Mouse (Mus musculus): Measurements from ENCODE around the gene F2rl3. TPM values are rescaled to one million over a fixed set of nuclear protein-coding genes. Genes with fewer than 3 reads are reported as not detected.
A peak's percentile ranks its signal among the peaks of the same experiment; 100 is the strongest.

Gene F2rl3
- polyA plus RNA-seq (2014; fragmentation: Nextera tagmentation; extraction: Ambion mirVana): 0.63 and 0.74 TPM in 2 replicates

DNA sequence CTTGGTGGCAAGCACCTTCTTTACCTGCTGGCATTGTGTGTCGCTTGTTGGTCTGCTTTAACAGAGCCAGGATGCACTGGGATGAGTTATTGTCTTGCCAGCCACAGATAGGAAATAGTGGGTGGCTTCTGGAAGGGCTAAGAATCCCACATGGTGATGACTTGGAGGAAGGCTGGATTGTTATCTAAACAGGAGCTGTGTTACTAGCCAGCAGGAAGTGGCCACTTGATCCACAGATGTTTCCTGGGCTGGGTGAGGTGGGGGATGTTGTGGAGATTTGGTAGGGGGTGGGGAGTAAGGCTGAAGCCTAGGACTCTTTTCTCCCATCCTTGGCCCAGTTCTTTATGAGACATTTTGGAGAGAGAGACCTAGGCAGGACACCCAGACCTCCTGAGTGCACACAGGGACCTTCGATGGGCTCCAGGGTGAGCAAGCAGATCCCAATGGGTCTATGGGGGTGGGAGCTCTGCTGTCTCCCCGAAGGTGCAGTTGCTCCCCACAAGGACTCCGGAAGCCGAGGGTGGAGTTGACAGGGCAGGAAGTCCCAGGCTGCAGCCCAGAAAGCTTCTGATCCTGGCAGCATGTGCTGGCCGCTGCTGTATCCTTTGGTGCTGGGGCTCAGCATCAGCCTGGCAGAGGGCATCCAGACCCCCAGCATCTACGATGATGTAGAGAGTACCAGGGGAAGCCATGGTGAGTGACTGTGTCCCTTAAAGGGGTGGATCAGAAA lies at the start of gene F2rl3:
F2rl3 (plus strand) TSS at position 559 of the 730 bp plus-strand sequence.
- ATAC-seq (ENCODE audit: low FRiP score, low TSS enrichment): no peak
- Histone ChIP-seq H3K27ac (replicated peaks; ENCODE audit: low read depth, low read length) (no peak within 1 kb of the TSS), H3K9ac (replicated peaks; ENCODE audit: low read length) (no peak within 1 kb of the TSS), H3K36me3 (ENCODE audit: control insufficient read depth, insufficient read depth, low read length) (peaks cover 23% of the 10 kb centered on the region), H3K4me1 (ENCODE audit: control insufficient read depth, insufficient read depth, low read length) (no peaks in the 10 kb centered on the region), H3K9me3 (ENCODE audit: control insufficient read depth, low read length) (no peaks in the 10 kb centered on the region), H3K4me2 (ENCODE audit: low read length) (no peak within 1 kb of the TSS), H3K4me3 (replicated peaks; ENCODE audit: low read depth, low read length) (no peak within 1 kb of the TSS), H3K27me3 (ENCODE audit: control insufficient read depth, insufficient read depth, low read length) (no peaks in the 10 kb centered on the region)
- no peak for DNase-seq
- 88% methylated on average over 7 of the region's 7 CpGs for WGBS

DNA sequence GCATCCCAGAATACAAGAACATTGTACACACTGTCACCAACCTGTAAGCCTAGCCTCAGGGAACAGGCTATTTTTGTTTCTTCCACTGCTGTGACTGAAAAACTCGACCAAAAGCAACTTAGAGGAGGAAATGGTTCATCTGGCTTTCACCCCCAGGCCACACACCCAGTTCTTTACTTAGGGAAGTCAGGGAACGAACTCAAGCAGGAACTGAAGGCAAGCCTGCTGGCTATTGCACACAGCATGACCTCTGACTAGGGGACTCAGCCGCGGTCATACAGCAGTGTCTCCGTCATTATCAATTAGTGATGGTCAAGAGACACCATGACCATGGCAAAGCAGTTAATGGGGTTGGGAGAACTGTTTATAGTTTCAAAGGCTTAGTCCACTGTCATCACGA lies 49.1 kb upstream of the F2rl3 start:
- H3K27ac ChIP-seq (replicated peaks; ENCODE audit: low read depth, low read length): no peak overlapping the region
- no peak for DNase-seq
- H3K4me1 ChIP-seq (ENCODE audit: control insufficient read depth, insufficient read depth, low read length): no peaks in the 10 kb centered on the region
- H3K9me3 ChIP-seq (ENCODE audit: control insufficient read depth, low read length): no peaks in the 10 kb centered on the region
- H3K36me3 ChIP-seq (ENCODE audit: control insufficient read depth, insufficient read depth, low read length): no peaks in the 10 kb centered on the region
- no peak overlapping the region for H3K9ac ChIP-seq (replicated peaks; ENCODE audit: low read length)
- 21% methylated on average over 6 of the region's 6 CpGs for WGBS
- ATAC-seq (ENCODE audit: low FRiP score, low TSS enrichment): no peak
- H3K4me3 ChIP-seq (replicated peaks; ENCODE audit: low read depth, low read length): no peak overlapping the region
- no peaks in the 10 kb centered on the region for H3K27me3 ChIP-seq (ENCODE audit: control insufficient read depth, insufficient read depth, low read length)
- H3K4me2 ChIP-seq (ENCODE audit: low read length): no peak overlapping the region

DNA sequence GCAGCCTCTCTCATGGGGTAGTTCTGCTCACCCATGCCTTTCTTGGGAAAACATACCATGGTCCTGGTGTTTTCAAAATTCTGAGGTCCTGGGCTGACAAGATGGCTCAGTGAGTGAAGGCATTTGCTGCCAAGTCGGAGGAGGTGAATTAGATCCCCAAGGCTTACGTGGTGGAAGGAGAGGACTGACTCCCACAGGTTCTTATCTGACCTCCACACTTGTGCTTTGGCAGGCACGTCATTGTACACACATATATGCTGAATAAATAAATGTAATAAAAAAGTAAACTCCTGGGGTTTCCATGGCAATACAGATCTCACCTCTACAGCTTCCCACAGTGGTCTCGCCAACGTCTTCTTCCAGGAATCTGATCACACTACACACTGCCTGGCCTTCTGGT lies 45.1 kb upstream of the F2rl3 start:
- no peak for DNase-seq
- Histone ChIP-seq H3K4me1 (ENCODE audit: control insufficient read depth, insufficient read depth, low read length) (no peaks in the 10 kb centered on the region), H3K9ac (replicated peaks; ENCODE audit: low read length) (no peak overlapping the region), H3K9me3 (ENCODE audit: control insufficient read depth, low read length) (no peaks in the 10 kb centered on the region), H3K27ac (replicated peaks; ENCODE audit: low read depth, low read length) (no peak overlapping the region), H3K4me3 (replicated peaks; ENCODE audit: low read depth, low read length) (no peak overlapping the region), H3K36me3 (ENCODE audit: control insufficient read depth, insufficient read depth, low read length) (no peaks in the 10 kb centered on the region), H3K4me2 (ENCODE audit: low read length) (no peak overlapping the region), H3K27me3 (ENCODE audit: control insufficient read depth, insufficient read depth, low read length) (no peaks in the 10 kb centered on the region)
- 84% methylated on average over 5 of the region's 5 CpGs for WGBS
- ATAC-seq (ENCODE audit: low FRiP score, low TSS enrichment): no peak

DNA sequence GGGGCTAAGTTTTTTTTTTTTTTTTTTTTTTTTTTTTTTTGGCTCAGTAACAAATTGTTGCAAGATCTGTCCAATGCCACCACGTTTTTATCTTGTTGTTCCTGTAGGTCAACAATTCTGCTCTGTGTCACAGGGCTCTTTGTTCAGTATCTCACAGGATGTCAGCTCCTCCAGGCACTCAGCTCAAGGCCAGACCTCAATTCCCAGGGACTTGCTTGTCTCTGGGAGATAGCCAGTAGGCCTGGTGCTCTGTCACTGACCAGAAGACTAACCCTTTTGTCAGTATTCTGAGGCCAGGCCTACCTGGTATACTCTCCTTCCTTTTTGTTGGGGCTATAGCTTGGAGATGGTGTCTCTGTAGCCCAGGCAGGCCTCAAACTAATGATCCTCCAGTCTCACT lies 41.1 kb upstream of the F2rl3 start:
- H3K9ac ChIP-seq (replicated peaks; ENCODE audit: low read length): no peak overlapping the region
- H3K36me3 ChIP-seq (ENCODE audit: control insufficient read depth, insufficient read depth, low read length): peaks cover 10% of the 10 kb centered on the region
- no peak overlapping the region for H3K27ac ChIP-seq (replicated peaks; ENCODE audit: low read depth, low read length)
- WGBS: 19% methylated on average over 1 of the region's 1 CpGs
- no peak for DNase-seq
- no peak overlapping the region for H3K4me3 ChIP-seq (replicated peaks; ENCODE audit: low read depth, low read length)
- no peak overlapping the region for H3K4me2 ChIP-seq (ENCODE audit: low read length)
- H3K9me3 ChIP-seq (ENCODE audit: control insufficient read depth, low read length): no peaks in the 10 kb centered on the region
- no peaks in the 10 kb centered on the region for H3K27me3 ChIP-seq (ENCODE audit: control insufficient read depth, insufficient read depth, low read length)
- no peak for ATAC-seq (ENCODE audit: low FRiP score, low TSS enrichment)
- peaks cover 9% of the 10 kb centered on the region; the same call in 1 of the 2 replicates for H3K4me1 ChIP-seq (ENCODE audit: control insufficient read depth, insufficient read depth, low read length)

DNA sequence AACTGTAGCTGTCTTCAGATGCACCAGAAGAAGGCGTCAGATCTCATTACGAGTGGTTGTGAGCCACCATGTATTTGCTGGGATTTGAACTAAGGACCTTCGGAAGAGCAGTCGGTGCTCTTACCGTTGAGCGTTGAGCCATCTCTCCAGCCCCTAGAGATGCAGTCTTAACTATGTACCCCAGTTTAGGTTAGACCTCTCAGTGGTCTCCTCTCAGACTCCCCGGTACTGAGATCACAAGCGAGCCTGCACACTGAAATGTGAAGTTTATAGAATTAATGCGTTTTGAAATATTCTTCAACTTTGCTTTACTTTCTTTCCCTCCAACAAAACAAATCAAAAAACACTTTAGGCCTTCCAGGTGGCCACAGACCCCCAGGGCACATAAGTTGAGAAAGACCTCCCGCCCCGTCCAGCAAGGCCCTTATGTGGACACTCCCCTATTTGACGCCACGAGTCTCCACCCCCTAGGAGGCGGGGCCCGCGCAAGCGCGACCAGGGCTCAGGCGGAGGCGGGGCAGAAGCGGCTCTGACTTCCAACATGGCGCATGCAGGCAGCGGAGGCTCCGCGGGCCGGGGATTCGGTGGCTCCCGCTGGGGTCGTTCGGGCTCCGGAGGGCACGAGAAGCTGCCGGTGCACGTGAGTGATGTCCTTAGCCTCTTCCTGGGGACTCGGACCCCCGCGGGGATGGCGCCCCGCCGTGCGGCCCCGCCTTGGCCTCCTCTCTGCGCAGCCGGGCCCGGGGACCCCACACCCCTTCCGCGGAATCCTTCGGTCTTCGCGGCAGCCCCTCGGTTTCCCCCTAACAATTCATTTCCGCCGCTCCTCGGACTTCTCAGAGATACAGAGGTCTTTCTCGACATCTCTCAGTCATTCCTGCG lies 38.7 kb upstream of the F2rl3 start, which contains the start of gene Sin3b:
Sin3b (plus strand) TSS at position 517 of the 882 bp plus-strand sequence.
- Histone ChIP-seq H3K27ac (replicated peaks; ENCODE audit: low read depth, low read length) (peak within 1 kb of the TSS; percentile 55; the same call in 1 of the 2 replicates), H3K4me1 (ENCODE audit: control insufficient read depth, insufficient read depth, low read length) (peaks cover 9% of the 10 kb centered on the region; the same call in 1 of the 2 replicates), H3K9ac (replicated peaks; ENCODE audit: low read length) (peak within 1 kb of the TSS; percentile 94), H3K27me3 (ENCODE audit: control insufficient read depth, insufficient read depth, low read length) (no peaks in the 10 kb centered on the region), H3K9me3 (ENCODE audit: control insufficient read depth, low read length) (no peaks in the 10 kb centered on the region), H3K4me2 (ENCODE audit: low read length) (peak within 1 kb of the TSS; percentile 84), H3K4me3 (replicated peaks; ENCODE audit: low read depth, low read length) (peak within 1 kb of the TSS; percentile 95), H3K36me3 (ENCODE audit: control insufficient read depth, insufficient read depth, low read length) (peaks cover 35% of the 10 kb centered on the region)
- 14% methylated on average over 56 of the region's 56 CpGs for WGBS
- DNase-seq (peak; percentile 94), ATAC-seq (ENCODE audit: low FRiP score, low TSS enrichment) (peak; percentile 99)

DNA sequence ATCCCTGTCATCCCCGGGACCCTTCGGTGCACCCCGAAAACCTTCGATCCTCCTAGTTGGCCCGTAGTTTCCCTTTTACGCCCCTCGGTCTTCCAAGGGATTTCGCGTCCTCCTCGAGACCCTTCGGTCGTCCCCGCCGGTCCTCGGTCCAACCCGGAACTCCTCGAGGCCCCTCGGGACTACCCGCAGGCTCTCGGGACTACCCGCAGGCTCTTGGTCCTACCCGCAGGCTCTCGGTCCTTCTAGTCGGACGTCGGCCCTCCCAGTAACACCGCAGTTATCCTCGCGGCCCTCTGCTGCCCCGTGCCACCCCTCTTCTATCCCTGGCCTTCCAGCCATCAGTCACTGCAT lies 38.1 kb upstream of the F2rl3 start:
- under 1% methylated on average over 30 of the region's 30 CpGs for WGBS
- no peaks in the 10 kb centered on the region for H3K27me3 ChIP-seq (ENCODE audit: control insufficient read depth, insufficient read depth, low read length)
- no peaks in the 10 kb centered on the region for H3K9me3 ChIP-seq (ENCODE audit: control insufficient read depth, low read length)
- peak; percentile 41 for DNase-seq
- peaks cover 41% of the 10 kb centered on the region for H3K36me3 ChIP-seq (ENCODE audit: control insufficient read depth, insufficient read depth, low read length)
- H3K27ac ChIP-seq (replicated peaks; ENCODE audit: low read depth, low read length): no peak overlapping the region; the same call in 1 of the 2 replicates
- H3K4me1 ChIP-seq (ENCODE audit: control insufficient read depth, insufficient read depth, low read length): peaks cover 9% of the 10 kb centered on the region; the same call in 1 of the 2 replicates
- H3K9ac ChIP-seq (replicated peaks; ENCODE audit: low read length): peak overlapping the region; percentile 94
- peak overlapping the region; percentile 84 for H3K4me2 ChIP-seq (ENCODE audit: low read length)
- peak; percentile 28; the same call in 1 of the 2 replicates for ATAC-seq (ENCODE audit: low FRiP score, low TSS enrichment)
- peak overlapping the region; percentile 95 for H3K4me3 ChIP-seq (replicated peaks; ENCODE audit: low read depth, low read length)

DNA sequence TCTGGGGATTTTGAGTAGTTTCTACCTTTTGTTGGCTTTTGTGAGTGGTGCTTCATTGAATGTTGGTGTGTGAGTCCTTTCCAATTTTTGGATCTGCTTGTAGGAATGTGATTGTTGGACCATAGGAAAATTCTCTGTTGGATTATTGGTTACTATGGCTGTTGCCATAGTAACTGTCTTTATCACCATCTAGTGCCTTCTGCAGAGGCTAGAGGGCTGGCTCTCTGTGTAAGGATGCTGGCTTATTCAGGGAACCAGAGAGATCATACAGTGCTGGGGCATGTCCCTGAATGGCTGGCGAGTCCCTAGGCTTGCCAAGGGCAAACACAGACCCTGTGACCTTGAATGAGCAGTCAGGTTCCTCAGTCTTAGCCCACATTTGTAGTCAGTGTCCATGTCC lies 33.0 kb upstream of the F2rl3 start:
- ATAC-seq (ENCODE audit: low FRiP score, low TSS enrichment): no peak
- WGBS: 66% methylated on average over 1 of the region's 1 CpGs
- no peaks in the 10 kb centered on the region for H3K9me3 ChIP-seq (ENCODE audit: control insufficient read depth, low read length)
- peaks cover 9% of the 10 kb centered on the region; the same call in 1 of the 2 replicates for H3K4me1 ChIP-seq (ENCODE audit: control insufficient read depth, insufficient read depth, low read length)
- DNase-seq: no peak
- no peak overlapping the region for H3K9ac ChIP-seq (replicated peaks; ENCODE audit: low read length)
- H3K4me3 ChIP-seq (replicated peaks; ENCODE audit: low read depth, low read length): no peak overlapping the region
- peaks cover 89% of the 10 kb centered on the region for H3K36me3 ChIP-seq (ENCODE audit: control insufficient read depth, insufficient read depth, low read length)
- no peaks in the 10 kb centered on the region for H3K27me3 ChIP-seq (ENCODE audit: control insufficient read depth, insufficient read depth, low read length)
- no peak overlapping the region for H3K4me2 ChIP-seq (ENCODE audit: low read length)
- no peak overlapping the region for H3K27ac ChIP-seq (replicated peaks; ENCODE audit: low read depth, low read length)

DNA sequence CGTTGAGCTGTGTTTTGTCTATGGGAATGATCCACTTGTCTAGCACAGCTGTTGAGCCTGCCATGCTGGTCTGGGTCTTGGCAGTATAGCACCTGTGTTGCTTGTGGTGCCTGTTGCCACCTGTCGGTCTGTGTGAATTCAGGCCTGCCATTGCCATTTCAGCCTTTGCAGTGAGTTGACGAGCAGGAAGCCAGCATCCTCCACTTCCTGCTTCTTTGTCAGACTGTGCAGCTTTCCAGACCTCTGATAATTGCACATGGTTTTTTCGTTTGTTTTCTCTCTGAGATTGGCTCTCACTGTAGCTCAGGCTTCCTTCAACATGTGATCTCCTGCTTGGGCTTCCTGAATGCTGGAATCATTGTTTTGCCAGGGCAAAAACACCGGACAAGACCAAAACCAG lies 26.7 kb upstream of the F2rl3 start:
- H3K27ac ChIP-seq (replicated peaks; ENCODE audit: low read depth, low read length): no peak overlapping the region
- H3K4me1 ChIP-seq (ENCODE audit: control insufficient read depth, insufficient read depth, low read length): no peaks in the 10 kb centered on the region
- H3K9me3 ChIP-seq (ENCODE audit: control insufficient read depth, low read length): no peaks in the 10 kb centered on the region
- H3K36me3 ChIP-seq (ENCODE audit: control insufficient read depth, insufficient read depth, low read length): peaks cover 97% of the 10 kb centered on the region
- no peaks in the 10 kb centered on the region for H3K27me3 ChIP-seq (ENCODE audit: control insufficient read depth, insufficient read depth, low read length)
- 94% methylated on average over 5 of the region's 5 CpGs for WGBS
- DNase-seq: no peak
- ATAC-seq (ENCODE audit: low FRiP score, low TSS enrichment): no peak
- no peak overlapping the region for H3K9ac ChIP-seq (replicated peaks; ENCODE audit: low read length)
- H3K4me3 ChIP-seq (replicated peaks; ENCODE audit: low read depth, low read length): no peak overlapping the region
- H3K4me2 ChIP-seq (ENCODE audit: low read length): no peak overlapping the region
